Mouse (Mus musculus): ENCODE data around the gene Slc11a2.
"Not testable (repeated sequence)": the region's sequence is repeated elsewhere in the genome, so short reads cannot be mapped to it uniquely, and the experiment has no call there.

Gene Slc11a2

GRCm38 (mm10) chr15:100345484-100345883 lies 79.4 kb downstream of the Slc11a2 start:
- DNase-seq = no peak

DNA sequence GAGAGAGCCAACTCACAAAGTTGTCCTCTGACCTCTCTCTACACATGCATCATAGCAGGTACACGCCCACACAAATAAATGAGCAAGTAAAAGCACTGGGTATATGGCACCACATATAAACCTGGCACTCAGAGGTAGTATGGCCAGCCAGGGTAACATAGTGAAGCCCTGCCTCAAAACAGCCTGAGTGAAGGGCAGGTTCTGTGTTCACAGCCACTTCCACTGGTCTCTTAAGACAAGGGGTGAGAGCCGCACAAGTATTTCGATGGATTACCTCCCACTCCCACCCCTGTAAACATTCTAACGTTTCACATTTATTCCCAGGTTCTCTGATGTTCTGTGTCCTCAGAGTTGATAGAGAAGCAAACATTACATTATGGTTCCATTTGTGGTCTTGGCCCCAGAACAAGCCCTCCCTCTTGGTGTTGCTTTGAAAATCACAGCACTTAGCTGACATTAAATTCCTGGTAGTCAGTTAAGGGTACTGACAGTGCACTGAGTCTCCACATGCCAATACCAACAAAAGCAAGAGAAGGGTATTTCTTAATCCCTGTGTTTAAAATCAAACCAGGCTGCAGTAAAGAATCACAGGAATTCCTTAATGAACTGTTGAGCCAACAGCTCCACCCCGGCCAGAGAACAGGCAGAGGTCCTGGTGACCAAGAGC lies 83.4 kb downstream of the Slc11a2 start:
- not testable (repeated sequence) for DNase-seq
